Mouse (Mus musculus) C2C12 (cell line): ENCODE results near the gene Sh2b1. TPM values are rescaled to one million over a fixed set of nuclear protein-coding genes. Genes with fewer than 3 reads are reported as not detected.

ENCODE experiments used
- H3K27me3 ChIP-seq: one replicate; pipeline ENCODE4 v1.6.1; 2011; ENCODE audit not compliant: control insufficient read depth, insufficient read depth, insufficient read length
- H3K36me3 ChIP-seq: one replicate; pipeline ENCODE4 v1.6.1; 2011; ENCODE audit not compliant: control insufficient read depth, insufficient read depth
- H3K4me3 ChIP-seq: one replicate; pipeline ENCODE4 v1.5.1; 2011; ENCODE audit warnings: mild to moderate bottlenecking, control low read depth; ENCODE audit not compliant: poor library complexity, insufficient read depth, severe bottlenecking
- H3K79me2 ChIP-seq: one replicate; pipeline ENCODE4 v1.6.1; 2011; ENCODE audit not compliant: control insufficient read depth, insufficient read depth
- H3K79me3 ChIP-seq: one replicate; pipeline ENCODE4 v1.6.1; 2011; ENCODE audit warnings: low read depth, control low read depth
- H3ac ChIP-seq: one replicate; pipeline ENCODE3; 2011; ENCODE audit warnings: low read depth; ENCODE audit not compliant: control insufficient read depth, insufficient read length
- CEBPB ChIP-seq: IDR thresholded peaks from one replicate; pipeline ENCODE4 v1.6.1; 2011; ENCODE audit warnings: low read depth, mild to moderate bottlenecking, control low read depth, moderate library complexity
- CTCF ChIP-seq: IDR thresholded peaks from one replicate; pipeline ENCODE4 v1.5.1; 2011; ENCODE audit not compliant: control insufficient read depth, insufficient read depth, insufficient read length
- FOSL1 ChIP-seq: IDR thresholded peaks from one replicate; pipeline ENCODE4 v1.8.0; 2011; ENCODE audit warnings: mild to moderate bottlenecking, low read length; ENCODE audit not compliant: poor library complexity, insufficient read depth, severe bottlenecking
- MAX ChIP-seq: IDR thresholded peaks from one replicate; pipeline ENCODE4 v1.6.1; 2011; ENCODE audit warnings: mild to moderate bottlenecking, control low read depth
- MYOD1 ChIP-seq: IDR thresholded peaks from one replicate; pipeline ENCODE4 v1.6.1; 2011; ENCODE audit warnings: low read depth; ENCODE audit not compliant: control insufficient read depth, insufficient read length
- MYOG ChIP-seq: IDR thresholded peaks from one replicate; pipeline ENCODE4 v1.6.1; 2011; ENCODE audit not compliant: control insufficient read depth, insufficient read length; ENCODE audit errors: extremely low read depth
- USF1 ChIP-seq: IDR thresholded peaks from one replicate; pipeline ENCODE4 v1.6.1; 2011; ENCODE audit warnings: low read depth, mild to moderate bottlenecking, control low read depth, moderate library complexity
- polyA plus RNA-seq: library from polyadenylated mRNA; unstranded; fragments of >200 nt; fragmentation: generic; extraction: Trizol; gene quantifications from one replicate; pipeline ENCODE4 v1.2.1, GENCODE M21; 2012; ENCODE audit warnings: missing spikeins

The Sh2b1 gene
- polyA plus RNA-seq, 1 experiment, result 36.9 TPM

GRCm38 (mm10) chr7:126448481-126448880 is 26.7 kb downstream of the Sh2b1 start:
- Histone ChIP-seq H3K27me3 (no peaks in the 10 kb centered on the region), H3ac (no peak overlapping the region), H3K36me3 (peaks cover 6% of the 10 kb centered on the region), H3K4me3 (no peak overlapping the region), H3K79me3 (no peaks in the 10 kb centered on the region), H3K79me2 (no peaks in the 10 kb centered on the region)
- TF ChIP-seq USF1 (no peak), MYOG (no peak), CEBPB (no peak), CTCF (no peak), FOSL1 (no peak), MAX (no peak), MYOD1 (no peak)

GRCm38 (mm10) chr7:126446217-126446616 is 29.0 kb downstream of the Sh2b1 start:
- H3K27me3 ChIP-seq, result no peaks in the 10 kb centered on the region
- H3K79me3 ChIP-seq, result no peaks in the 10 kb centered on the region
- H3K36me3 ChIP-seq, result peaks cover 20% of the 10 kb centered on the region
- H3K79me2 ChIP-seq, result no peaks in the 10 kb centered on the region
- no peak overlapping the region for H3ac ChIP-seq
- H3K4me3 ChIP-seq, result no peak overlapping the region
- TF ChIP-seq MYOD1, result no peak
- no peak for TF ChIP-seq FOSL1
- TF ChIP-seq MYOG, result no peak
- TF ChIP-seq CTCF, result no peak
- TF ChIP-seq MAX, result no peak
- no peak for TF ChIP-seq CEBPB
- TF ChIP-seq USF1, result no peak

GRCm38 (mm10) chr7:126445104-126445815 is 30.0 kb downstream of the Sh2b1 start:
- Histone ChIP-seq H3K36me3 (peaks cover 20% of the 10 kb centered on the region), H3K79me2 (no peaks in the 10 kb centered on the region), H3K79me3 (no peaks in the 10 kb centered on the region), H3K4me3 (no peak overlapping the region), H3ac (no peak overlapping the region), H3K27me3 (no peaks in the 10 kb centered on the region)
- no peak for TF ChIP-seq CEBPB

- H3K27me3 ChIP-seq, result no peaks in the 10 kb centered on the region
- no peak overlapping the region for H3ac ChIP-seq
- H3K79me2 ChIP-seq, result no peaks in the 10 kb centered on the region
- no peak for TF ChIP-seq FOSL1
- TF ChIP-seq USF1, result no peak
- no peak for TF ChIP-seq CEBPB
- no peak for TF ChIP-seq MAX
- TF ChIP-seq CTCF, result no peak
- no peak for TF ChIP-seq MYOG
- H3K4me3 ChIP-seq, result no peak overlapping the region
- H3K36me3 ChIP-seq, result peaks cover 20% of the 10 kb centered on the region
- H3K79me3 ChIP-seq, result no peaks in the 10 kb centered on the region
These were observed 30.7 kb downstream of the Sh2b1 start for GRCm38 (mm10) chr7:126444536-126444935.

- no peak overlapping the region for H3ac ChIP-seq
These were observed 31.2 kb downstream of the Sh2b1 start for GRCm38 (mm10) chr7:126443997-126444396.

GRCm38 (mm10) chr7:126440134-126440533 is 35.1 kb downstream of the Sh2b1 start:
- Histone ChIP-seq H3K27me3 (no peaks in the 10 kb centered on the region), H3K79me3 (no peaks in the 10 kb centered on the region), H3ac (no peak overlapping the region), H3K4me3 (no peak overlapping the region), H3K36me3 (peaks cover 24% of the 10 kb centered on the region), H3K79me2 (no peaks in the 10 kb centered on the region)
- no peak for TF ChIP-seq CEBPB
- TF ChIP-seq CTCF, result no peak
- no peak for TF ChIP-seq MAX
- no peak for TF ChIP-seq USF1
- no peak for TF ChIP-seq MYOG
- TF ChIP-seq FOSL1, result no peak
- TF ChIP-seq MYOD1, result no peak

More at GRCm38 (mm10) chr7:126443997-126444396, 31.2 kb downstream of the Sh2b1 start:
- peaks cover 20% of the 10 kb centered on the region for H3K36me3 ChIP-seq
- H3K79me2 ChIP-seq, result no peaks in the 10 kb centered on the region
- H3K27me3 ChIP-seq, result no peaks in the 10 kb centered on the region
- H3K4me3 ChIP-seq, result no peak overlapping the region
- no peak for TF ChIP-seq CTCF
- no peaks in the 10 kb centered on the region for H3K79me3 ChIP-seq
